ENCODE assay signal across 18 mouse cellular contexts in the genomic region with DNA sequence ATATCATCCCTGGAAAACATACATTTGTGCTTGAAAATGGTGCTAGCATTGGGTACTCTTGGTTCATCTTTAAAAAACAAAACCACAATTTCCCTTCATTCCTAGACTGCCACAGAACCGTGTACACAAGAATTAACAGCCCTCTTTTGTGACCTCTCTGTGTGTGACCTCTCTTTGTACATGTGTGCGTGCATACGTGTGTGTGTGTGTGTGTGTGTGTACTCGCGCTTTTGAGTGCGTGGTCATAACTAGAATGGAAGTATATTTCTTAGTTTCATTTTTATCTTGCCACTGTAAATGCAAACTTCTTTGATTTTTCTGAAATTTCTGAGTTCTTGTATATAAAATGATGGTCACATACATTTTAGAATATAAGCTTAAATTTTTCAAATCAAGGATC.
DNase-seq lines count a peak whose midpoint lies in the region; ATAC-seq lines count a peak whose summit lies in the region.
"Had no signal": no experiment of that assay in that cellular context is flagged by ENCODE, and none has a peak within 500 bp of the region (broad histone marks: within the 10 kb centered on the region; RNA-seq: fewer than 3 reads in every experiment).

No protein-coding gene starts in this region.

- peak; percentile 37 for ATAC-seq in CD4-positive, CD25-positive, alpha-beta regulatory T cell, adult 4 months
- ATAC-seq: forebrain, embryonic 13.5 days; forebrain, embryonic 16.5 days; intestine, embryonic 16.5 days; Patski had no signal

- DNase-seq in CD4-positive helper T cell, adult 2 months (ENCODE audit: low read depth, low spot score), result peak; percentile 57
- peak; percentile 74 for DNase-seq in induced T-regulatory cell, adult 2 months (ENCODE audit: low read depth)
- no peak for DNase-seq in spleen, postnatal 10 days (ENCODE audit: low spot score in 2 of 2)
- DNase-seq in urinary bladder, adult 18-20 months (ENCODE audit: low spot score in 2 of 2), result no peak
- no peak for DNase-seq in gastrocnemius, postnatal 25 days
- DNase-seq: adrenal gland, adult 2 months; adrenal gland, postnatal 14 days; cerebellum, adult 11 months; cerebellum, adult 2 months; cerebellum, postnatal 10 days; cerebellum, postnatal 36 days; embryo, embryonic 11 days; gastrocnemius, postnatal 10 days had no signal

Comparison
In these comparisons a context has a peak if more than half of its experiments do, and no peak if none do; other contexts are left out.
1. DNase-seq: peak in CD4-positive helper T cell, adult 2 months (single experiment) and induced T-regulatory cell, adult 2 months (single experiment); none in spleen, postnatal 10 days (0 of 2), urinary bladder, adult 18-20 months (0 of 2) and gastrocnemius, postnatal 25 days (single experiment).